Mouse (Mus musculus) lung, adult 18-20 months (tissue): ENCODE measurements around the gene Pih1d3.

Experiments
- DNase-seq, 2 experiments: peaks; one replicate each; pipeline ENCODE4 v3.0.0; 2022; ENCODE audit warnings: mixed read lengths in 2 of 2

The Pih1d3 gene

DNA sequence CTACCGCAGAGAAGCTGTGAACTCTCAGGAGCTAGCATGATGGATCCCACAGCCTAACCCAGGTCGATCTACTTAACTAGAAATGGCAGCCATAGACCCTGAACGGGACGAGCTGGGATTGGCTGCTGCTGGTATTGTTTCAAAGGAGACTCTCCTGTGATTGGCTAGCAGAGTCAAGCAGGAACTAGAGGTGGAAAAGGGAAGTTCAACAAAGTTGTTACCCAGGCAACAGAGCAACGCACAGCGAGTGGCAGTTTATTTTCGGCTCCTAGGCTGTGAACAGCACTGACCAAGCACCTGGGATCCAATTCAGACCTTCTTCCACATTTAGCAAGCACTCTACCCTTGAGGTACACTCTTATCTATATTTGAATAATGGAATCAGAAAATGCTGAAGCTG is at the start of gene Pih1d3, which contains the start of gene 4931428L18Rik:
Gene Pih1d3, plus strand, starts transcription at position 275 of the 400 bp plus-strand sequence.
Gene 4931428L18Rik, minus strand, starts transcription at position 121 of the 400 bp plus-strand sequence.
- DNase-seq, result no peak

GRCm38 (mm10) chr1:31175401-31175800 is 47.2 kb upstream of the Pih1d3 start:
- no peak for DNase-seq

DNA sequence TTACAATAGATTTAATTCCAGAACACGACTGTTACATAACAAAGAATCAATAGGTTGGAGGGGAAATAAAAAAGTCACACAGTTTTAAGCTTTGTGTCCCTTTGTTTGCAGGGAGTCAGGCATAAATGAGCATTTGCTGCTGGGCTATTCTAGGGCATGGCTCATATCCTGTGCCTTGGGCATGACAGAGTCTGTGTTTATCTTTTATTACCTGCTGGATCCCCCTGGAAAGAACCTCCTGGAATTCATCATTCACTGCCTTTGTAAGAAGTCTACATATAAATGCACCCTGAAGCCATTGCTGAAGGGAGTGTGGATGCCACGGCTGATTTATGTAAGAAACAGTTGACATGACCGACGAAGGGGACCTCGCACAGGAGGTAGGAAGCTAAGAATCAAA is 46.5 kb upstream of the Pih1d3 start, which contains the start of gene Lgsn:
Gene Lgsn, plus strand, starts transcription at position 301 of the 400 bp plus-strand sequence.
- DNase-seq, result no peak

GRCm38 (mm10) chr1:31178264-31178663 is 44.4 kb upstream of the Pih1d3 start:
- no peak for DNase-seq

DNA sequence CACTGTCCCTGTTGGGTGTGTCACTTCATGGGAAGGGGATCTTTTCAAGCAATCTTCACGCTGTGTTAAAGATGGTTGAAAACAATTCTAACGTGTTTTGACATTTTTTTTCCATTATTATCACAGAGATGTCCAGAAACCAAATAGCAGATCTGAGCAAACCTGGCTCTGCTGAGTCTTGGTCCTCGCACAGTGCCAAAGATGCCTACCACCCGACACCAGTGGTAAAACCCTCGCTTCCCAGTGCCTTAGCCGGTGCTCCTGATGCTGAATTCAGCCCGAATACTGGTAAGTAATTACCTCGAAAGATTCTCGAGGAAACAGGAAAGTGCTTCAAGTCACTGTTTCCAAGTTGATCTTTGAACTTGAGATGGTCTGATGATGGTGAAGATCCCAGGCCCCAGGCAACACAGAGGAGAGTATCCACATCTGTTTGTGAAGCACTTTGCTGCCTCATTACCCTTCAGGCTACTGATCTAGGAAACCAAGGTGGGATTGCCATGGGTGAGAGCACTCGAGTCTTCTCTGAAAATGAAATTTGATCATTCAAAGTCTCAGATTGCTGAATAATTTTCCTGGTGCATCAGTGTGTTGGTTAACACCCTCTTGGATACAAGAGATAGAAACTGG is 32.3 kb upstream of the Pih1d3 start:
- DNase-seq, result no peak

- DNase-seq, result no peak
These were observed 27.0 kb upstream of the Pih1d3 start for GRCm38 (mm10) chr1:31195633-31196032.

DNA sequence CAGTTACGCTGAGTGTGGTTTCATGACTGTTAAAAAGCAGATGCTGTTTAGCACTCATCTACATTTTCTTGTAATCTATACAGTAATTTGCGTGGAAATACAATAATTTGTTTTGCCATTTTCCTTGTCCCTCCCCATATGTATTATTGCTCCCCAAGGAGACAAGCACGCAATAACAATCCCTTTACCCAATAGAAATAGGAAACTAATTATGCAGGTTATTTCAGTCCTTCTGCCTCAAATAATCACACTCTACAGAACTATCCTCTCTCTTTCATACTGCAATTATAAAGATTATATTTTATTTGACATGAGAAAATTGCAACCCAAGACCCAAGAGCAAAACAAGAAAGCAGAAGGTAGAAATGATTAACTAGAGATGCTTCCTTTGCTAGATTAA is 25.7 kb upstream of the Pih1d3 start:
- no peak for DNase-seq

DNA sequence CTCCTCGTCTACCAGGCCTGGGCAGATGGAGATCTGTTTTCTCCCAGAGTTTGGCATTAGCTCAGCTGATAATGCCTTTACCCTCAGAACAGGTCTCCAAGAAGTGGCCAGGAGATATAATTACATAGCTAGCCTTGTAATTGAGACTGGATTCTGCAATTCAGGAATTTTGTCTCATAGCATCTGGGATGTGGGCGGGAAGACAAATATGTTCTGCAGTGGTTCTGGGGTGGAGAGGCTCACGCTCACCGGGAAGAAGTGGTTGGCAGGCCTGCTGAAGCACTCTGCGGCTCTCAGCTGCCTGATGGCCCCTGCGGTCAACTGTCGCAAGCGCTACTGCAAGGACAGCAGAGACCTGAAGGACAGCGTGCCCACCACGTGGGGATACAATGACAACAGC is 18.9 kb upstream of the Pih1d3 start:
- no peak for DNase-seq

DNA sequence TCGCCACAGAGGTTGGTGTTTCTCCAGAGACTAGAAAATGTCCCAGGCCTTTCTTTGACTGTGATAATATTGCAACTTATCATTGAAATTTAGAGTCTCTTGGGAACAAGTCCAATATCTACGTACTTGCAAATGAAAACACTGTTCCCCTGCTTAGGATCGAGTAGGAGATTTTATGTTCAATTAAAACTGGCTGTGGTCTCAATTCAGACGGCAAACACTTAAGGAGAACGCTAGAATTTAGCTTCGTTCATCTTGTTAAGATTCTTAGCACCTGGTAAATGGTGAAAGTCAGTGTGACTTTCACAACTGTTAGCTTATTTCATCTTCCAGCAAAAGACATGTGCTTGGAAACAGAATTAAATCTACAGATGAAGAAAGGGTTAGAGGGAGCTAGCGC is 17.3 kb upstream of the Pih1d3 start:
- DNase-seq, result no peak

- DNase-seq, result no peak
These were observed 16.9 kb upstream of the Pih1d3 start for GRCm38 (mm10) chr1:31205770-31206169.

DNA sequence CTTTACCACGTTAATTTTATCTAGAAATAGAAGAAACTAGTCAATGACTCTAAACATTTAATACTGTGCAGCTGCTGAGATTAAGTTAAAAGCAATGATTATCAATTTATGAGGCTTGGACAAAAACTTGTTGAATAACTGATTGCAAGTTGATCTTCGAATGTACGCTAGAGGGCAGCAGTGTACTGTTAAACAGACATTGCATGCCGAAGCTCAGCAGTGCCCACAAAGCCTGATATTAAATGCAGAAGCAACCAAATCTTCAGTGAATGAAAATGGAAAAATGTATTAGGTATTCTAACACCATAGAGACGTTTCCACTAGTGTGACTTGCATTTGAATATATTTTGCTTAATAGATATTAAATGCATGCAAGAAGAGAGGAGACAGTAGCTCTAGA is 12.5 kb upstream of the Pih1d3 start:
- peak in 1 of 2 experiments; percentile 10 for DNase-seq

GRCm38 (mm10) chr1:31214831-31215230 is 7.8 kb upstream of the Pih1d3 start:
- DNase-seq, result no peak

DNA sequence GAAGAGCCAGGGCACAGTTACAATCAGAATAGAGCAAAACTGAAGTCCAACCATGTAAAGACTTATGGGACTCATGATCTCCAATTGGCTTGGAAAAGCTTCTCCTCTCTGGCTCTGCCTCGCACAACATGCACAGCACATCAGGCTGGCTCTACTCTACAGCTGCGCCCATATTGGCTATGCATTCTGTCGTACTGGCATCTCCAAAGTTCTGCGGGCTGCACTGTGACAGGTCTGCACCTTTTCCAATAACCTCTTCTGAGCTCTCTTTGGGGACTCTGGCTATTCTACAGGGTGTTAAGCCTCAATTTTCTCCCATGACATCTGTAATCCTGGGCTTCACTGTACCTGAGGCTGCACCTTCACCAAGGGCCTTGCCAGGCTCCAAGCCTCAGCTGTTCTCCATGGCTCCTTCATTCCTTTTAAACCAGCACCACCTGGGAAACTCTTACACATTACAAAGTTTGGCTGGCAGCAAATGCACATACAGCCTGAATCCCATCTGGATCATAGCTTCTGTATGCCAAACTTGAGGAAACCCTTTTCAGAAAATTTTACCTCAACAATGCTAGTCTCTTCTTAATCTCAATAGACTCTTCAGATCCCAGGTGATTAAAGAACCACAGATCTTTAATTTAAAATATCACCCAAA is 1.9 kb upstream of the Pih1d3 start:
- DNase-seq, result no peak

DNA sequence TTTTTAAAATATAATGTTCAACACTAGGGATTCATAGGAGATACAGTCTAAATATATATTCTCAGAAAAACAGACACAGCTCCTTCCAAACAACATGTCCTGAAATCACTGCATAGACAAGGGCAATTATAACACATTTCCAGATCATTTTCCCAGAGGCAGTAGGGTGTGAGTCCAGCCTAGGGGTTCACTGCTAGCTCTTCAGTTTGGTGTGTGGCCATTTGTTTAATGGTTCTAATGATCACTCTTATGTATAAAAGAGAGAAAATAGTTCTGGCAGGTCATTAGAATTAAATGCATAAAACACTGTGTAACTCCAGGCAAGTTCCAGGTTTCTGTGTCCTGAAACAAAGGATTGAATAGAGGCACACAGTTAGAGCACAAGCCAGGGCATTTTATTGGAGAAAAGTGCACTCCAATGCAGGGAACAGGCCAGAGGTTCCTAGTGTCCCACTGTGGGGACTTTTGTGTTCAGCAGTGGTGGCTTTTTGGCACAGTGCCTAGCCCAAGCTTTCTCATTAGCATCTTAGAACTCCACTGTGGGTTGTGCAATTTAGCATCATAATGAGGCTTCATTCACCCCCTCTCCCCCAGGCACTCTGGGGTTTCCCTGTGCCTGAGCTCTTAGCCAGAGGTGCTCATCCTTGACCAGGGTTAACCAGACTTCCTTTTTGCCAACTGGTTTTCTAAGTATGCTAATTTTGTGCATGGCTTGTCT is 10.8 kb downstream of the Pih1d3 start:
- no peak for DNase-seq

- DNase-seq, result no peak
These were observed 37.7 kb downstream of the Pih1d3 start for GRCm38 (mm10) chr1:31260218-31260923.
